Mouse (Mus musculus) ES-CJ7 (cell line): Measurements from ENCODE around the gene Pcyt1a.

Experiments
- DNase-seq: peaks from one replicate; pipeline ENCODE4 v3.0.0; 2011; ENCODE audit warnings: low read depth, low spot score

Gene Pcyt1a

DNA sequence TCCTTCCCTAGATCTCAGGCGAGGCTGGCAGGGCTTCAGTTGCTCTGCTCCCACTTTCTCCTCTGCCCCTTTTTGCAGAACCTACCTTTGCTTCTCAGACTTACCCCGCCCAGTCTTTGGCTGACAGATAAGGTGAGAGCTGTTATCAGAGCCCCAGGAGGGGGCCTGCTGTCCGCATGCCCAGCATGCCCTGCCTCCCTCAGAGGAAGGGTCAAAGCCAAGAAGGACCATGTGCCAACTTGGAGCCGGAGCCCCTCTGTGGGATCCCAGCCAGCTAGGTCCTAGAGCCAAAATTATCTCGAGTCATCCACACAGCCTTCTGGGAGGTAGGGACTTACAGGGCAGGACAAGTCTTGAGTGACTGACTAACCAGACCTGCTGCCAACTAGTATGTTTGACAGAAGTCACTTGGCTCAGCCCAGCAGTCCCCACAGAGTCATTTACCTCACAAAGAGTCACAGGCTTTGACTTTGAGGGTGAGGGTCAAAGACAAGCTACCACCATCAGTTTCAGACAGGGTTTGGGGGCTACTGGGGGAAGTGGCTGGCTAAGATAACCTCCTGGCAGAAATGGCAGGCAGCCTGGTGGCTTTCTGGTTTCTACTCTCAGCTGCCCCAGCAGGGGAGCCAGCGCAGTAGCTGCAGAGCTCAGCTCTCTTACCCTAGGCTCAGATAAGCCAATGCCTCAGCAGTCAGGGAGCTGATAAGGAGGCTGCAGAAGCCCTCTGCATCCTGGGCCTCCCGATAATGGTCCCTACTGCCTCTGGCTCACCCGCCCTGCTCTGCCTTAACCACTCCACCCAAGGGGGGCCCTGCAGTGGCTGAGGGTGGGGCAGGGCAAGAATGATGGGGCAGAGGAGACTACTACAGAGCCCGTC, 78.6 kb downstream of the Pcyt1a start:
- DNase-seq, result peak; percentile 34

DNA sequence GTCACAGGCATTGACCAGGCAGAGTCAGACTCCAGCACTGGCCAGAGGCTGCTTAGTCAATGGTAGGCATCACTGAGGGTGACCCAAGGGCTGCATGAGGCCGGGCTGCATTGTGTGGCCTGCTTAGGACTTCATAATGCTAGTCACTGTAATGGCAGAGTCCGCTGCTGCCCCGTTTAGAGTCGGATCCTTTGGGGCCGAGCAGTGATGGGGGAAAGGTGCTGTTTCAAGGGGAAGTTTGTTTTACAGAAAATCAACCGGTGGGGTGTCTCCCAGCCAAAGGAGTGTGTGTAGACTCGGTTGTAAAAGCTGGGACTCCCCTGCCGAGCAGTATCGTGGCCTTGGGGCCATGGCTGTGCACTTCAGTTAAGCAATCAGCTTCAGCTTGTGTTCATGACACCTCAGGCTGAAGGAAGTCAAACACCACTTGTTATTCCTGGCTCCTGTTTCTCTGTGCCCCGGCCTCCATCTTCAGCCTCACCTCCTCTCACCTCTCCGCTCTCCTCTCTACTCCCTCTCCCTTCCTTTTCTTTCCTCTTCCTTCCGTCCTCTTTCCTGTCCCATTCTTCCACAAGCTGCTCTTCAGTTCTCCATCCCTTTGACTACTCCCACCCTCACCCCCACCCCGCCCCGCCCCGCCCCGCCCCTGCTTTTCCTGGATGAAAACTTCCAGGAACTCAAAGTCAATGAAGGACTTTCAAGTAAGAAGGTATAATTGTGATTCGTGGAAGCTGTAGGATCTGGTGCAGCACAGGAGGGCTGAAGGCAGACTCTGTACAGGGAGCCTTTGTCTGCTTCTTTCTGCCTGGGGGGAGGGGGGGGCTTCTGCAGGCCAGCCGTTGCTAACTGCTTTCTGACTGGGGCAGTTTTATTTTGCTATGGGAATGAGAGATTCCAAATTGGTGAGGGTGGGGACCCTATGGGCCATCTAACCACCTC, 79.9 kb downstream of the Pcyt1a start:
- DNase-seq, result peak; percentile 89

DNA sequence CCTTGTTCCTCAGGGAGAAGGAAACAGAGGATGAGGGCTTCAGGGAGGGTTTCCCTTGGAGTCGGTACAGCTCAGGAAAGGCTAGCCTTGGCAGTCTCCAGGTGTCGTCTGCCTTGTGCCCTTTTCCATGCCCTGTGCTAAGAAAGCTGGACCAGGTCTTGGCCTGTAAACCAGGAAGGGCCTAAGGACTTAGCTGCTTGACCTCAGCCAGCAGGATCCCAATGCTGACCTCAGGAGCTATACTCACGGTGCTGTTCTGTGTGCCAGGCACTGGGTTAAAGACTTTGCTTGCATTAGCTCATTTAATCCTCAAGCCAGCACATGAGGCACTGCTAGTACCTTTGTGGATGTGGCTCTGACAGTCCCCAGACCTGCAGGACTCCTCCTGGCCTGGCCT, 80.6 kb downstream of the Pcyt1a start:
- DNase-seq, result no peak

DNA sequence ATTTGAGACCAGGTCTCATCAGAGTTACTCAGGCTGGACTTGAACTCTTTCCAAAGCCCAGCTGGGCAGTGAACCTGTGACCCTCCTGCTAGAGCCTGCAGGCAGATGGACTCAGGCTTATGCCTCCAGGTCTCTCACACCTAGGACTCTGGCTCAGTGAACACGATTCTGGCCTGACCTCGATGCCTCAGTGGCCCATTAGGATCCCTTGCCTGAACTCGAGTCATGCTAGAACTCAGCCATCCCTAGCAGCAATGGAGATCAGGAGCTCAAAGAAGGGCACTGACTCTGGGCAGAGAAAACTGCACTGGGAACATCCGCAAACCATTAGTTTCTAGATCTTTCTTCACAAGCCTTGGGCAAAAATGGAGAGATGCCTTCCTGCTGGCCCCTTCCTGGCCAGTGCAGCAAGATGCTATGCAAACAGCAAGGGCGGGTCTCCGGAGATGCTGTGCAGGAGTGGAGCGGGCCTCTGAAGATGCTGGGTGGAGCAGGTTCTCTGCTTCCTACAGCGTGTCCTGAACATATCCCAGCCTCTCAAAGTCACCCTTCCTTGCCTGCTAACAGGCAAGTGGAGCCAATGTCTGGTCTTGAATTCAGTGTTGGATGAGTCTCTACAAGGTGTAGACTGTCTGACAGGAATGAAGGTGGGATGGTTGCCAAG, 81.2 kb downstream of the Pcyt1a start:
- DNase-seq, result peak; percentile 50

DNA sequence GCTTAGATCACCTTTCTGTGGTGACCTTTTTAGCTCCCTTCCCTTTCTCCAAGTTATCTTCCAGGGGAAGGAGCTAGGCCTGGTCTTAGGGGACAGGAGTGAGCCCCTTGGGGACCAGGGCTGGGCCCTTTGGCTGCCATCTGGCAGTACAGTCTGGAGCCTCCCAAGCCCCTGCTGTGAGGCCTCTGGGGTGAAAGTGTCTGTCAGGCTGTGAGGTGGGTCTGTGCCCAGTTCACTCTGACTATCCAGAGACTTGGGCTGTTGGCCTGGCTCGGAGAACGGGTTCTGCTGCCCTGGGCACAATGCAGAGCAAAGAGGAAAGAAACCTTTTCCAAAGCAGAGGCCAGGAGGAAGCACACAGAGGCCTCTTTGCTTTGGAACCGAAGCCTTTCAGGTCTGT, 82.2 kb downstream of the Pcyt1a start:
- DNase-seq, result no peak

DNA sequence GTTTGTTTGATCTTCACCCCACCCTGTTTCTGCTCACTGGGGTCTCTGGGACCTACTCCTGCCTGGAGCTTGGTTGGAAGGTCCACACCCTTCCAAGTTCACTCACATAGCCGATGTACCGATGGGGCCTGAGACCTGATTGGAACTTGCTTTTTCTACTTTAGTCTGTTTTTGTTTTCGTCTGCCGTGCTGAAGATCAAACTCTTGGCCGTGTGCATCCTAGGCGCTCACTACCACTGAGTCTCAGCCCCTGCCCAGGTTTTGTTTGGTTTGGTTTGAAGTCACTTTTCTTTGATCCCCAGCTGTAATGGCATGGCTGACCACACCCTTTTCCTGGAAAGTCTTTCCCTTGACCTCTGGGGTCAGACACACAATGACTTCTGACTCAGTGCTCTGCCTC, 82.7 kb downstream of the Pcyt1a start:
- DNase-seq, result peak; percentile 69

DNA sequence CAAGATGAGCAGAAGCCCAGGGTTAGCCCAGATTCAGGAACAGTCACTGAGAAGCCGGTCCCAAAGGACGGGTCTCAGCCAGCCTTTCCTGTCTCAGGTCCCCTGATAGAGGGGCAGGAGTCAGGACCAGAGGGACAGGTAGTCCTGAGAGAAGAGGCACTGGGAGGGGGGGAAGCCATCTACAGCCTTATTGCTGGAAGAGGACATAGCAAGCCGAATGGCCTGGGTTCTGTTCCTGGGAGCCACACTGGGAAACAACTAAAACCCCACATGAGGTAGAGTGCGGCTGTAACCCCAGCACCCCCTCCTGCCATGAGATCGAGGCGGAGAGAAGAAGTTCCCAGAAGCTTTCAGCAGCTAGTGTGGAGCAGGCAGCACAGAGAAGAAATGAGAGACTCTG, 83.2 kb downstream of the Pcyt1a start:
- DNase-seq, result no peak

DNA sequence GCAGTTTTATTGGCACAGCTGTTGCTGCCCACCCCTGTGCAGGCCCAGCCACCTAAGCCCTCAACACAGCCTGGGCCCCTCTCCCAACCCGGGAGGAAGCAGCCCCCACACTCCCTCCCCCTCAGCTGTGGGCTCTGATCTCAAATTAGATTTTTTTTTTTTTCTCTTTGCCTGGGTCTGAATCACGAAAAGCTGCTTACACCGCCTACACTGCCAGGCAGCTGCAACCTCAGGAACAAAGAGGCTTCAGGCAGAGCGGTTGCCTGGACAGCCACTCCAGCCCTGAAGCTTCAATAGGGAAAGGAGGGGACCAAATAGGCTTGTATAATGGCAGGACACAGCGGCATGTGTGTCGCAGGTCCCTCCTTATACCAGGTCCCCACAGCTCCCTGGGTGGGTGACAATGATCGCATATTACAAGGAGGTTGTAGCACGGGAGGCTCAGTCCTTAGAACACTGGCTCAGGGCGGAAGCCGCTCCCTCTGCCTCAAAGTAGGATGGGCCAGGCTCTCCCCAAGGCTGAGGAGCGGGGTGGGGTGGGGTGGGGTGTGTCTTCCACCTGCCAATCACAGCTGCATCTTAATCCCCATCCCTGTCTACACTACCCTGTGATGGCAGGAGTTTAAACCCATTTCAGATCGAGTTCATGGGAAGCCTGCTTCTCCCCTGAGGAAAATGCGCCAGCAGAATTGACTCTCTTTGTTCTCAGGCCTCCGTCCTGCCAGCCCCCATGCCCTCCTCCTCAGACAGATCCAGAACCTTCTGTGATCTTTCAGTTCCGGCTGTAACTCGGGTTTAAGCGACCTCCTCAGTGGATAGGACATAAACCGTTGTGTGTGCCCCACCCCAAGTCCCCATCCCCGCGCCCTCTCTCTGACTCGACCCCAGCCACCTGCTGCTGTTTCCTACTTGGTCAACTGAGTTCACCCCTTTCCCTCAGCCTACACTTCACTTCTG, 85.6 kb downstream of the Pcyt1a start:
- peak; percentile 82 for DNase-seq

DNA sequence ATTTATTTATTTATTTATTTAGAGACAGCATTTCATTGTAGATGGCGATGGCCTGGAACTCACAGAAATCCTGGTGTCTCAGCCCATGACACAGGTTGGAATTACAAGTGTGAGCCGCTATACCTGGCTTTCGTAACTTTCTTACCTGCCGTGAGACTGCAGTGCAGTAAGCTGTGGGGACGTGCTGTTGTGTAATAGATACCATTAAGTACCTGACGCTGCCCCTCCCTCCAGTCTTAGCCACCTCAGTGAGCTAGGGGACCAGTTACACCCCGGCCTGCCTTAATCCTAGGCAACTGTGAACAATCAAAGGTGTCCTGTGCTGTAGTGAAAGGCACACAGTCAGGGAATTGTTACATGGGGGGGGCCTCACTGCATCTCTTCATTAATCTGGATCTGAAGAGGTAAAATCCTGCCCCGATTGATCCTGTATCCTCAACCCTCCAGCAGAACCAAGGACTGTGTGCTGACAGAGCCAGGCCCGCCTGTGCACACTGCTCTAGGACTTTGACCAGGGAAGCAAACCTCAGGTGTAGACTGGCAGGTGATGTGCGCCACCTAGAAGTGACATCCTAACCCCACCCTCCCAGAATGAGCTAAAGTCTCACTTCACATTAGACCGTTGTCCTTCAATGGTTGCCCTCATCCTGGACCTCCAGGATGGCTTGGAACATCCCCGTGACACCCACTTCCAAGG, 87.2 kb downstream of the Pcyt1a start:
- no peak for DNase-seq

DNA sequence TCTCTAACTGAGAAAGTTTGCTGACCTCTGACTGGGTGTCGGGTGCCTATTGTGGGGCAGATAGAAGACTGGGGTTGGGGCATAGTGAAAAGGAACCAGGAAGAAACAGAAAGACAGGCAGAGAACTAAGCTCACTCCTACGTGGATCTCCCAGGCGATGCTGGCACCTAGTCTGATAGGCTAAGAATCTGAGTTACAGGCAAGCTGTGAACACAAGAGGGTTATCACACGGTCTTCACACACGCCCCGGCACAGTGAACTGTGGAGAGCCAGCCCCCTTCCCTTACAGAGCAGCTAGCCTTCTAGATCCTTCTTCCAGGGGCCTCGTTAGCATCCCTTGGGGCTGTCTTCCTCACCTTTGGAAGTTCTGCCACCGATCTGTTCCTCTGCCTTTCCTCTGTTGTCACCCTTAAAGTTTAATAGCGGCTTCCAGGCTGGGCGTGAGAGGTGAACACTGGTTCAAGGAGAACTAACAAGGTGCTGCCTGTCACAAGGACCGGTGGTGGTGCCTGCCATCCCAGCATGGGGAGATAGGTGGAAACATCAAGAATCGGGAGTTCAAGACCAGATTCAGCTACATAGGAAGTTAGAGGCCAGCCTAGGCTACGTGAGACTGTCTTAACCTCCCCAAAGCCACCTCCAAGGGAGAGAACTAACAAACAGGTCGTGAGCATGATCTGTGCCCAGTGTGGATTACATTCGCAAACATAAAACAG, 89.1 kb downstream of the Pcyt1a start:
- no peak for DNase-seq

DNA sequence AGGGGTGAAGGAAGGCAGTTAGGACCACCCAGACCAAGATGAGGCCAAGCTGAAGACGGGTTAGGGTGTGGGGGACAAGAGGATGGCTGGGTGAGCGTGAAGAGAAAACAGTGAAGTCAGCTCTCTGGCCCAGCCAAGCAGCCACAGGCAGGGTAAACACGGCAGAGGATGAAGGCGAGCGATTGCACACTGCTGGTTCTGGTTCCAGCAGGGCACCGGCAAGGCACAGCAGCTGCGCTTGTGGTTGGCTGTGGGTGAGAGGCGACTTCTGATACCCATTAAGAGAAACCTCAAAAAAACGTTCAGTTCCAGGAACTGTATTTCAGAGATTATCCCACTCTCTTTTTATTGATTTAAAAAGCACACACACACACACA, 89.6 kb downstream of the Pcyt1a start:
- DNase-seq, result no peak

DNA sequence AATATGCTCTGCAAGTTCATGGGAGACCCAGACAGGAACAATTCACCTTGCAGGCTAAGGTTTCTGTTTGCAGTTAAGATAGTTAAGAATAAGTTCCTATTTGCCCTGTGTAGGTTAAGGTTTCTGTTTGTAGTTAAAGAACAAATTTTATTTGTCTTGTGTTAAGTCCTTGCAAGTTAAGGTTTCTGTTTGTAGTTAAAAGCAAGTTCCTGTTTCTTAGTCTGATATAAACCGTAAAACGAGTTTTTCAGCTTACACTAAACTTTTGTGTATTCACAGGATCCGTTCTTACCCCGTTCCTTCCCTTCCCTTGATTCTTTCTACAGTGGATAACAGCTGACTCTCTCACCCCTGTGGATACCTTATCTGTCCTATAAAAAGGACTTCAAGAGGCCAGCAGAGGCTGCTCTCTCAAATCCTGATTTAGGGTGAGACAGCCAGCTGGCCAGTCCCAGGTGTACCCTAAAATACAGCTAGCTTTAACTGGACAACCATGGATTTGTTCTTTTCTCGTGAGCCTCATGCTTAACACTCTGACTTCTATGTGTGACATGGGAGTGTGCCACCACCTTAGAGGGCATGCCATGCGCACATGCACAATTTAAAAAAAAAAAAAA, 92.0 kb downstream of the Pcyt1a start:
- DNase-seq, result no peak

DNA sequence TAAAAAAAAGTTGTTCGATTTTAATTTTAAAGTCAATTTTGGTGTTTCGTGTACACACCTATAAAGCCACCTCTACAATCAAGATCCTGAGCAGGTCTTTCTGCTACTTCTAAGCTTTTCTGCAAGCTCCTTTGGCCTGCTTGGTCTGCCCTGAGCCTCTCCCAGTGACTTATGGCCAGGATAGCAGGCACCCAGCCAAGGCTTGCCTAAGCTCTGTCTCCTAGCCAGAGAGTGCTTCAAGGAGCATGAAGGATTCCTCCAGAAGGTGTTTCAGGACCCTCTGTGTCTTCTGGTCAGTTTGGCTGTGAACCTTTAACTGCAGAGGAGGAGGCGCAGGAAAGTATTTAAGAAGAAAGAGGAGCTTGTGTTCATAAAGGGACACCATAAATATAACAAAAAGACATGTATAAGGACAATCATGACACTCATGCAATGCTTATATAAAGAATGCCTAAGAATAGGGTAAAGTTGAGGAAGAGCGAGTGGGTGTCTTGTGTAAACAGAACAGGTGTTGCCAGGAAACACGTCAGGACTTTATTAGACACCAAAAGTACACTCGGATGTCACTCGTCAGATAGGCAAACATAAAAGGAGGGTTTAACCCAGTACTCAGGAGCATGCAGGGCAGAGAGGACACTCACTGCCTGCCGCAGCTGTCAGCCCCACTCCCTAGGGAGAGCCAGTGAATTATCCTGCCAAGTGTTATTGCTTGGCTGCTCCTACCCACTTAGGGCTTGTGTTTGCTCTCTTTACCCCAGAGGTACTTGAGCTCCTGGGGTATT, 92.9 kb downstream of the Pcyt1a start:
- no peak for DNase-seq

DNA sequence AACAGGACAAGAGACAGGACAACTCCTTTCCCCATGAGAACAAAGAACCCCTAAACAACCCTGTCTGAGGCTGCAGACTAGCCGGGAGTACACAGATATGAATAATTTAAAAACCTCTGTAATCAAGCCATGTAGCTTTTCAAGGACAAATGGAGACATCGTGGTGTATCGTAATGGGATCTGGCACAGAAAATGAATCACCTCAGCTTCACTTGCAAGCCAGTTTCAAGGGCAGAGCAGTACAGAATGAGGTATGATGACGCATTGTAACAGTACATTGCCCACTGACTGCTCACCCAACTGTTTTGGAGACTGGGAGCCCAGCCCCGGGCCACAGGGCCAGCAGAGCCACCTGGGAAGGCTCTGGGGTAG, 93.5 kb downstream of the Pcyt1a start:
- DNase-seq, result no peak
